Mouse (Mus musculus): ENCODE measurements around the gene BC051142. TPM values are rescaled to one million over a fixed set of nuclear protein-coding genes. Genes with fewer than 3 reads are reported as not detected.
A peak's percentile ranks its signal among the peaks of the same experiment; 100 is the strongest.

BC051142 gene
- total and polyA plus RNA-seq, 2 experiments from 2014 or later = 5.5 to 9.0 TPM

DNA sequence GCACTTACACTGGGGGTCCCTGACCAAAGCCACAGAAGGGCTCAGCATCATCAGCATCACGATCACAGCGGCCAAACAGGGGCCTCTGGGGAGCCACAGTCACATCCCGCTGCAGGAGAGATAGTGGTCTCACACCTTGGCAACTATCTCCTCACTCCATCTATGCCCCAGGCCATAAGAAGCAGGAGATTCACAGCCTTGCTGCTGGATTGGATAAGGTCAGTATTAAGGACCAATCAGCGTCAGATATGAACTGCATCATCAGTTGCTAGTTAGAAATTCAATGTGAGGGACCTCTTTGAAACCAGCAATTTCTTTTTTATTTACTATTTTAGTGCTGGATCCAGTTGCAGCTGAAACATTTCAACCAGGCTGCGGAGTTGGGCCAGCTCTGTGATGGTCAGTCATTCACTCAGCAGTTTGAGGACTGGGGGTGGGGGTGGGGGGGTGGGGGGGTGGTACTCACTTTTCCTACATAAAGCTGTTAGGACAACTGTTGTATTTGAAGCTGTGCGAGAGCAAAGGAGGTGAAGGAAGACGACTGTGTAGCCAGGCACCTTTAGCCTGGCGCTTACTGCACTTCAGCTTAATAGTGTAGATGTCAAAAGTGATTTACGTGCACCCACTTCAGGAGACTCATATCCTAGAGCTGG is 436 bp upstream of the BC051142 start:
- H3K9ac ChIP-seq = peak overlapping the region; percentile 75
- peak; percentile 86 for ATAC-seq
- 17% methylated on average over 9 of the region's 9 CpGs for WGBS

DNA sequence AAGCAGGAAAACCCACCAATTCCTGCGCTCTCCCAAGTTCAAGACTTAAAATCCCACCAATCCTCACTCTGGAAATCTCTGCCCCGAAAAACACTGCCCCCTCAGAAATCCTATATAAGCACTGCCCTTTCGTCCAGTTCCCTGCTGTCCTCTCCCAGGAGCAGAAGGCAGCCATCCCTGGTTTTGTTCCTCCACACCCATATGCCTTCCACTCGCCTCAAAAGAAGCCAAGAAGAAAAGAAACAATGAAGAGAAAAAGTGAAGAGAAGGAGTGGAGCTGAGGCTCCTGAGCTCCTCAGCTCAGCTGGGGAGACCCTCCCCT is 735 bp downstream of the BC051142 start:
- no peaks in the 10 kb centered on the region for H3K27me3 ChIP-seq (ENCODE audit: insufficient read depth, low read length)
- H3K9ac ChIP-seq = 0 out of 2 replicates have a peak overlapping the region, but pooled peaks have one; percentile 75
- no peak for TF ChIP-seq CTCF (IDR thresholded peaks at IDR 0.05; ENCODE audit: low read depth)
- H3K4me3 ChIP-seq (ENCODE audit: low read depth, low read length) = peak overlapping the region; percentile 58
- no peaks in the 10 kb centered on the region for H3K36me3 ChIP-seq (ENCODE audit: insufficient read depth)
- DNase-seq (no peak), ATAC-seq (no peak)
- H3K27ac ChIP-seq (ENCODE audit: low read depth, low read length) = peak overlapping the region; percentile 98
- peak overlapping the region; percentile 71 for H3K4me2 ChIP-seq (ENCODE audit: low read depth)
- no peaks in the 10 kb centered on the region for H3K9me3 ChIP-seq (ENCODE audit: low read length)
- 0 out of 2 replicates have a peak, but pooled peaks cover 3% of the 10 kb centered on the region for H3K4me1 ChIP-seq (ENCODE audit: insufficient read depth)
- 38% methylated on average over 4 of the region's 4 CpGs for WGBS

More for the DNA sequence above, 436 bp upstream of the BC051142 start:
- peak overlapping the region; percentile 58 for H3K4me3 ChIP-seq (ENCODE audit: low read depth, low read length)
- DNase-seq = peak; percentile 89
- H3K4me1 ChIP-seq (ENCODE audit: insufficient read depth) = 0 out of 2 replicates have a peak, but pooled peaks cover 3% of the 10 kb centered on the region
- H3K36me3 ChIP-seq (ENCODE audit: insufficient read depth) = no peaks in the 10 kb centered on the region
- H3K4me2 ChIP-seq (ENCODE audit: low read depth) = peak overlapping the region; percentile 71
- no peaks in the 10 kb centered on the region for H3K9me3 ChIP-seq (ENCODE audit: low read length)
- no peaks in the 10 kb centered on the region for H3K27me3 ChIP-seq (ENCODE audit: insufficient read depth, low read length)
- peak overlapping the region; percentile 98 for H3K27ac ChIP-seq (ENCODE audit: low read depth, low read length)
- no peak for TF ChIP-seq CTCF (IDR thresholded peaks at IDR 0.05; ENCODE audit: low read depth)

DNA sequence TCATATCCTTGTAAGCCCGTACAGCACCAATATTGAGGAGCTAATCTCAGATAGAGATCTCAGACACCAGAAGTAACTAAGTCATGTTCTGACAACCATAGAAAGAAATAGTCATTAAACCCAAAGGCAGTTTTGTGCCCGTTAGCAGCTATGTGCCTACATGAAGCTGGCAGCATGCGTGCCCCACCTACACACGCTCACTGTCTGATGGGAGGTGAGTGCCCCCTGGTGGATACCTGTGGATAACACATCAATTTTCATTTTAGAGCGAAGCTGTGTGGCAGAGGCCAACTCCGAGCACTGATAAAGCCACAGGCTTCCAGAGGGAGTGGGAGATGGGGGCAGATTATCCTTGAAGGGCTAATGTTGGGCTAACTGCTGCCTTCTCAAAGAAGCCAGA is 12.5 kb downstream of the BC051142 start:
- Histone ChIP-seq H3K4me3 (ENCODE audit: low read depth, low read length) (no peak overlapping the region), H3K36me3 (ENCODE audit: insufficient read depth) (no peaks in the 10 kb centered on the region), H3K9me3 (ENCODE audit: low read length) (no peaks in the 10 kb centered on the region), H3K9ac (no peak overlapping the region), H3K4me2 (ENCODE audit: low read depth) (no peak overlapping the region), H3K4me1 (ENCODE audit: insufficient read depth) (no peaks in the 10 kb centered on the region), H3K27me3 (ENCODE audit: insufficient read depth, low read length) (no peaks in the 10 kb centered on the region), H3K27ac (ENCODE audit: low read depth, low read length) (no peak overlapping the region)
- WGBS = 19% methylated on average over 6 of the region's 6 CpGs
- DNase-seq (peak; percentile 85), ATAC-seq (peak; percentile 60)
- TF ChIP-seq CTCF (IDR thresholded peaks at IDR 0.05; ENCODE audit: low read depth) = peak; percentile 87

DNA sequence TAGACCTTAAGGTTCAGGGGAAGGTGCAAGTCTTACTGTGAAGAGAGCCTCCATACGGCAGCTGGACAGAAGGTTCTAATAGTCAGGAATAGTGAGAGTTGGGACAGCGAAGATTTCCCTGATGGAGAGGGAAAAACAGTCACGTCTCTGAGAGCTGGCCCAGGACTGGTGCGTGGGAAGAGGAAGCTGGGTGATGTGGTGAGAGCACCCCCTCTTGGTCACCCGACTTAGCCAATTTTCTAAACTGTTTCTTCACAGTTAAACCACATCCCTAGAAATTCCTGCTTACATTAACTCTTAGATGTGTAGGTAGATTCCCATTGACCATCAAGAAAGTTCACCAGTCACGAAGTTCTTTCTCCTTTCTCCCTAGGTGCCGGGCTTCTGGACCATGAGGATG is 21.4 kb downstream of the BC051142 start:
- Histone ChIP-seq H3K36me3 (ENCODE audit: insufficient read depth) (no peaks in the 10 kb centered on the region), H3K4me2 (ENCODE audit: low read depth) (no peak overlapping the region), H3K27me3 (ENCODE audit: insufficient read depth, low read length) (no peaks in the 10 kb centered on the region), H3K9me3 (ENCODE audit: low read length) (no peaks in the 10 kb centered on the region), H3K4me3 (ENCODE audit: low read depth, low read length) (no peak overlapping the region), H3K4me1 (ENCODE audit: insufficient read depth) (no peaks in the 10 kb centered on the region), H3K9ac (no peak overlapping the region), H3K27ac (ENCODE audit: low read depth, low read length) (no peak overlapping the region)
- DNase-seq (no peak), ATAC-seq (no peak)
- WGBS = 75% methylated on average over 7 of the region's 7 CpGs
- no peak for TF ChIP-seq CTCF (IDR thresholded peaks at IDR 0.05; ENCODE audit: low read depth)

DNA sequence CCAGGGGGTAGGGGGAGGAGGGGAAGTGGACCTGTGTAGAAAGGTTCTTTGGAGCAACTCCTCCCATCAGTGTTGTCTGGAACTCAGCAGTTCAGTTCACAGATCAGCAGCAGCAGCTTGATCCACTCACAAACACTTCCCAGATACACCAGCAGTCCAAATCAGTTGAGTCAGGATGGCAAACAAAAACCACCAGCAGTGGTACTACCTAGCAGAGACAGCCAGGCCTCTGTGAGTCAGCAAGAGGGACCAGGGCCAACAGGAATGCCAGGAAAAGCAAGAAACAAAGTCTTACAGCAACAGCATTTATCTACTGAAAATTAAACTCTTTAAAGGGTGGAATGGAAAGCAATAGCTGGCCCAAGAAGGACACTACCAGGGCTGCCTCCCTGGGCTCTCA is 29.0 kb downstream of the BC051142 start:
- TF ChIP-seq CTCF (IDR thresholded peaks at IDR 0.05; ENCODE audit: low read depth) = no peak
- Histone ChIP-seq H3K4me2 (ENCODE audit: low read depth) (no peak overlapping the region), H3K27ac (ENCODE audit: low read depth, low read length) (no peak overlapping the region), H3K4me1 (ENCODE audit: insufficient read depth) (no peaks in the 10 kb centered on the region), H3K36me3 (ENCODE audit: insufficient read depth) (no peaks in the 10 kb centered on the region), H3K9me3 (ENCODE audit: low read length) (no peaks in the 10 kb centered on the region), H3K9ac (no peak overlapping the region), H3K4me3 (ENCODE audit: low read depth, low read length) (no peak overlapping the region), H3K27me3 (ENCODE audit: insufficient read depth, low read length) (no peaks in the 10 kb centered on the region)
- DNase-seq (no peak), ATAC-seq (no peak)

DNA sequence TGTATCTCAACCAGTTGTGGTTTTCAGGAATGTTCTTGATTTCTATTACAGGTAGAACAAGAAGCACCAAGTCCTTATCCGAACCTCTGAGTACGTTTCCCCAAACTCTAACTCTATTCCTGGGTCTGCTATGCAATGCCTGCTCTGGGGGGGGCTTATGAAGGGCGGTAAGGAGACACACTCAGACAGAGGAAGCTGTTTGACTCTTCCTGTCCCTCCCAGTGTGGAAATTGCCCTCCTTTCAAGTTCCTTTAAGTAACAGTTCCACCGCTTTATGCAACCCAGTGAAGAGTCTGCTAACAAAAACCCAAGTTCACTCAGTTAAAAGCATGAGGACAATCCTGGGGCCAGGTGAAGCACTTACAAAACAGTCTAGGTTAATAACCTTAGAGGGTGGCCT is 38.5 kb downstream of the BC051142 start:
- Histone ChIP-seq H3K36me3 (ENCODE audit: insufficient read depth) (no peaks in the 10 kb centered on the region), H3K27ac (ENCODE audit: low read depth, low read length) (no peak overlapping the region), H3K4me1 (ENCODE audit: insufficient read depth) (no peaks in the 10 kb centered on the region), H3K4me3 (ENCODE audit: low read depth, low read length) (no peak overlapping the region), H3K4me2 (ENCODE audit: low read depth) (no peak overlapping the region), H3K9me3 (ENCODE audit: low read length) (no peaks in the 10 kb centered on the region), H3K9ac (no peak overlapping the region), H3K27me3 (ENCODE audit: insufficient read depth, low read length) (no peaks in the 10 kb centered on the region)
- no peak for ATAC-seq
- WGBS = 67% methylated on average over 4 of the region's 4 CpGs
- DNase-seq = no peak
- no peak for TF ChIP-seq CTCF (IDR thresholded peaks at IDR 0.05; ENCODE audit: low read depth)

DNA sequence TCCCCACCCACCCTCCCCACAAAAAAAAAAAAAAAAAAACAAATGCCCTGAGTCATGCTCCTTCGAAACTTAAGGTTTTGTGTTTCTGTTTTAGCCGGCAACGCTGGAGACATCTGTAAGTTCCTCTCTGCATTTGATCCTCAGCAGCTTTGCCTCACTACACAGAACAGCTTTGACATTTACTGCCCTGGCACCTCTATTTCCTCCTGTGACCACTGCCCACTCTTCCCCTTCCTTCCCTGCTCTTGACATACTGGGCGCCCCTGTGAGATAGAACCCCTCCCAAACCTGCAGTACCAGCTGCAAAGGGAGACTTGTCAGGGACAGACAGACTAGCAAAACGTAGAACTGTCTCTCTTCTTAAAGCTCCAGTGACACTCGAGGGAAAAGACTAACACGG is 39.0 kb downstream of the BC051142 start:
- Histone ChIP-seq H3K9me3 (ENCODE audit: low read length) (no peaks in the 10 kb centered on the region), H3K9ac (no peak overlapping the region), H3K27ac (ENCODE audit: low read depth, low read length) (no peak overlapping the region), H3K4me2 (ENCODE audit: low read depth) (no peak overlapping the region), H3K36me3 (ENCODE audit: insufficient read depth) (no peaks in the 10 kb centered on the region), H3K27me3 (ENCODE audit: insufficient read depth, low read length) (no peaks in the 10 kb centered on the region), H3K4me3 (ENCODE audit: low read depth, low read length) (no peak overlapping the region), H3K4me1 (ENCODE audit: insufficient read depth) (no peaks in the 10 kb centered on the region)
- no peak for TF ChIP-seq CTCF (IDR thresholded peaks at IDR 0.05; ENCODE audit: low read depth)
- no peak for DNase-seq
- WGBS = 71% methylated on average over 7 of the region's 7 CpGs
- no peak for ATAC-seq

All from forebrain, postnatal 0 days (tissue).